Mouse (Mus musculus): ENCODE measurements around the gene Prr5l. TPM values are rescaled to one million over a fixed set of nuclear protein-coding genes. Genes with fewer than 3 reads are reported as not detected.
A peak's percentile ranks its signal among the peaks of the same experiment; 100 is the strongest.

Gene Prr5l
- polyA plus RNA-seq, 1 experiment from 2014 or later, result 40.5 TPM

GRCm38 (mm10) chr2:101809640-101810305 is 73.1 kb downstream of the Prr5l start:
- TF ChIP-seq CTCF (IDR thresholded peaks at IDR 0.05) (no peak), EP300 (IDR thresholded peaks at IDR 0.05) (no peak)
- DNase-seq (ENCODE audit: low spot score) (no peak), ATAC-seq (no peak)
- H3K4me2 ChIP-seq (replicated peaks; ENCODE audit: low read depth, low read length), result no peak overlapping the region
- H3K9me3 ChIP-seq (ENCODE audit: low read length), result no peaks in the 10 kb centered on the region
- no peak overlapping the region for H3K9ac ChIP-seq (replicated peaks; ENCODE audit: low read depth)
- WGBS, result 74% methylated on average over 6 of the region's 6 CpGs
- no peaks in the 10 kb centered on the region for H3K36me3 ChIP-seq (ENCODE audit: insufficient read depth, low read length)
- H3K4me3 ChIP-seq (ENCODE audit: low read depth, low read length), result no peak overlapping the region
- H3K27me3 ChIP-seq (replicated peaks; ENCODE audit: insufficient read depth, low read length), result no peaks in the 10 kb centered on the region
- H3K27ac ChIP-seq (ENCODE audit: low read length), result no peak overlapping the region
- no peaks in the 10 kb centered on the region for H3K4me1 ChIP-seq (ENCODE audit: insufficient read depth, low read depth, low read length)

DNA sequence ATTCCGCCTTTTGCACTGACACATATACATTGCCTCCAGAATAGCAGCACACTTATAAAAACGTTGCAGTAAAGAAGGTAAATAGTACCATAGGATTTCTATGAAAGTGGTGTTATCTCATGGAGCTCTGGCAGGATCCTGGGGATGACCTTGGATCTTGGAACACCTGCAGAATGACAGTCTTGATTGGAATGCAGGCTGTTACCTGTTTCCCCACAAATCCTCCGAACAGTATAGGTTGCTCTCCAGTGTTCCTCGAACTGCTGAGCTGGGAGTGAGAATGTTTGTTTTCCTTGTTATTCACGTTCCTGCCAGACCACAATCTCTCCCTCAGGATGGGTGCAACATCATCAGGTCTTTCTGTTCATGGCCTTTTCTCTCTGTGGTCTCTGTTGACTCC is 75.1 kb downstream of the Prr5l start:
- TF ChIP-seq EP300 (IDR thresholded peaks at IDR 0.05) (no peak), CTCF (IDR thresholded peaks at IDR 0.05) (no peak)
- no peak overlapping the region for H3K9ac ChIP-seq (replicated peaks; ENCODE audit: low read depth)
- H3K4me2 ChIP-seq (replicated peaks; ENCODE audit: low read depth, low read length), result no peak overlapping the region
- no peaks in the 10 kb centered on the region for H3K4me1 ChIP-seq (ENCODE audit: insufficient read depth, low read depth, low read length)
- ATAC-seq (no peak), DNase-seq (ENCODE audit: low spot score) (no peak)
- H3K27ac ChIP-seq (ENCODE audit: low read length), result no peak overlapping the region
- no peaks in the 10 kb centered on the region for H3K36me3 ChIP-seq (ENCODE audit: insufficient read depth, low read length)
- no peak overlapping the region for H3K4me3 ChIP-seq (ENCODE audit: low read depth, low read length)
- H3K9me3 ChIP-seq (ENCODE audit: low read length), result no peaks in the 10 kb centered on the region
- 56% methylated on average over 5 of the region's 5 CpGs for WGBS
- no peaks in the 10 kb centered on the region for H3K27me3 ChIP-seq (replicated peaks; ENCODE audit: insufficient read depth, low read length)

DNA sequence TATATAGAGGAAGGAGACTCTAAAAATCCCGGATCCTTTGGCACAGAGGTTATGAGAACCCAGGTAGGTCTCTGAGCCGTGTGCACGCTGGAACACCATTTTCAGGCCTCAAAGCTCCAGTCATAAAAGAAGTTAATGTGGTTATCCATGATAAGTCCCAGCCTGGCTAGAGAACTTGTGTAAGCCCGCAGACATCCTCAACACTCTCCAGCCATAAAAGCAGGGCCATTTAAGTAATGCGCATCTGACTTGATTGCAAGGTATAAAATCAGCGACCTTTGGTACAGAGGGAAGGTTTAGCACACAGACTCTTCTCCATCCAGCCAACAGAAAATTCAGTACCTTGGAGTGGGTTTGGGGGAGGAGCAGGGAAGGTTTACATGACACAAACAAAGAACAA is 80.6 kb downstream of the Prr5l start:
- H3K4me1 ChIP-seq (ENCODE audit: insufficient read depth, low read depth, low read length), result no peaks in the 10 kb centered on the region
- H3K4me3 ChIP-seq (ENCODE audit: low read depth, low read length), result no peak overlapping the region
- ATAC-seq (no peak), DNase-seq (ENCODE audit: low spot score) (no peak)
- no peak overlapping the region for H3K9ac ChIP-seq (replicated peaks; ENCODE audit: low read depth)
- H3K27ac ChIP-seq (ENCODE audit: low read length), result no peak overlapping the region
- WGBS, result 89% methylated on average over 6 of the region's 6 CpGs
- no peaks in the 10 kb centered on the region for H3K36me3 ChIP-seq (ENCODE audit: insufficient read depth, low read length)
- TF ChIP-seq EP300 (IDR thresholded peaks at IDR 0.05) (no peak), CTCF (IDR thresholded peaks at IDR 0.05) (no peak)
- no peaks in the 10 kb centered on the region for H3K9me3 ChIP-seq (ENCODE audit: low read length)
- no peaks in the 10 kb centered on the region for H3K27me3 ChIP-seq (replicated peaks; ENCODE audit: insufficient read depth, low read length)
- H3K4me2 ChIP-seq (replicated peaks; ENCODE audit: low read depth, low read length), result no peak overlapping the region

DNA sequence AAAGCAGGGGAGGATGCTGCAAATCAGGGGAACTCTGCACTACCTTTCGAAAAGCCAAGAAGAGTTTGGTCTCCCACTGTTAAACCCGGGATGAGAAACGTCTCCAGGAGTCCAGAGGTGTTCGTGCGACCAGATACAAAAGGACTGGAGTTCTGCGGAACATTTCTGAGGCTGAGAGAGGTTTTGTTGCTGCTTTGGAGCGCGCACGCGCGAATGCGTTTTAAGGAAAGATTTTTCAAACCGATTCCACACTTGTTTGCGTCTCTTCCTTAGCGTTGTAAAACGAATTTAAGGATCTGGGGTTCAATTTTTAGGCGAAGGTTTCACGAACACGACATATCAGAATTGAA is 85.0 kb downstream of the Prr5l start:
- H3K9ac ChIP-seq (replicated peaks; ENCODE audit: low read depth), result peak overlapping the region; percentile 50
- peak overlapping the region; percentile 65 for H3K4me3 ChIP-seq (ENCODE audit: low read depth, low read length)
- H3K27me3 ChIP-seq (replicated peaks; ENCODE audit: insufficient read depth, low read length), result no peaks in the 10 kb centered on the region
- TF ChIP-seq EP300 (IDR thresholded peaks at IDR 0.05) (no peak), CTCF (IDR thresholded peaks at IDR 0.05) (no peak)
- peaks cover 15% of the 10 kb centered on the region for H3K4me1 ChIP-seq (ENCODE audit: insufficient read depth, low read depth, low read length)
- H3K4me2 ChIP-seq (replicated peaks; ENCODE audit: low read depth, low read length), result peak overlapping the region; percentile 95
- ATAC-seq (no peak), DNase-seq (ENCODE audit: low spot score) (peak; percentile 52)
- WGBS, result 1% methylated on average over 19 of the region's 19 CpGs
- no peaks in the 10 kb centered on the region for H3K9me3 ChIP-seq (ENCODE audit: low read length)
- no peaks in the 10 kb centered on the region for H3K36me3 ChIP-seq (ENCODE audit: insufficient read depth, low read length)
- H3K27ac ChIP-seq (ENCODE audit: low read length), result peak overlapping the region; percentile 71; the same call in 1 of the 2 replicates

DNA sequence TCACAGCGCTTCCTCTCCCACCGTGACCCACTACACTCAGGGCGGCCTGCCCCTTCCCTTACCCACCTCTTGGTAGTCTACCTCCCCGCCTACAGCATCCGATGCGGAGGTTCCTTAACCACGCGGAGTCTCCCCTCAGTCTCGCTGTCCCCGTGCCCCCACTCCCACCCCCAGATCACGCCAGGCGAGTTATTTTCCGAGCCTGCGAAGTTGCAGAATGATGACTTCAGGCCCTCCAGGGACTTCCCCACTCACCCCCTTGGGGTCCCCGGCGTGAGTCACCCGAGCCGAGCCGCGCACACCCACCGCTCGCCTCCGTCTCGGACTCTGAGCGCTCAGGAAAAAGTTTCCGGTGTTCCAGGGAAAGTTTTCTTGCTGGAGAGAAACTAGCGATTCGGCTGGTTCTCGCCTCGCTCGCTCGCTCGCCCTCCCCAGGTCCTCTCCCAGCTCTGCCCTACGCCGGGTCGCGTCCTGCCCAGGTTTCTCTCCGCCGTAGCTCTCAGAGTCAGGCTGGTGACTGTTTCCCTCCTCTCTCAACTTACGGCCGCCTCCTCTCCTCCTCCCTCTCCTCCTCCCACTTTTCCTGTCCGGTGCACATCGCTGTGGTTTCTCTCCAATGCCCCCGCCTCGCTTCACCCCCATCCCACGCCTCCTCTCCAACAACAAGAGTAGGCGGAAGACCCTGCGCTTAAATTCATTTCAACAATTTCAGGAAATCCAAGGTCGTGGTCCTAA is 85.5 kb downstream of the Prr5l start:
- under 1% methylated on average over 49 of the region's 49 CpGs for WGBS

GRCm38 (mm10) chr2:101796287-101797115 is 86.3 kb downstream of the Prr5l start:
- TF ChIP-seq CTCF (IDR thresholded peaks at IDR 0.05) (peak; percentile 92), EP300 (IDR thresholded peaks at IDR 0.05) (no peak)
- Histone ChIP-seq H3K4me2 (replicated peaks; ENCODE audit: low read depth, low read length) (peak overlapping the region; percentile 95), H3K36me3 (ENCODE audit: insufficient read depth, low read length) (no peaks in the 10 kb centered on the region), H3K4me1 (ENCODE audit: insufficient read depth, low read depth, low read length) (peaks cover 15% of the 10 kb centered on the region), H3K9me3 (ENCODE audit: low read length) (no peaks in the 10 kb centered on the region), H3K9ac (replicated peaks; ENCODE audit: low read depth) (peak overlapping the region; percentile 50), H3K27ac (ENCODE audit: low read length) (peak overlapping the region; percentile 71), H3K27me3 (replicated peaks; ENCODE audit: insufficient read depth, low read length) (no peaks in the 10 kb centered on the region), H3K4me3 (ENCODE audit: low read depth, low read length) (peak overlapping the region; percentile 65)
- DNase-seq (ENCODE audit: low spot score) (peak; percentile 84), ATAC-seq (peak; percentile 75)
- WGBS, result 1% methylated on average over 51 of the region's 55 CpGs

More for the DNA sequence above, 85.5 kb downstream of the Prr5l start:
- no peak for TF ChIP-seq EP300 (IDR thresholded peaks at IDR 0.05)
- TF ChIP-seq CTCF (IDR thresholded peaks at IDR 0.05), result no peak
- Histone ChIP-seq H3K36me3 (ENCODE audit: insufficient read depth, low read length) (no peaks in the 10 kb centered on the region), H3K4me1 (ENCODE audit: insufficient read depth, low read depth, low read length) (peaks cover 15% of the 10 kb centered on the region), H3K4me2 (replicated peaks; ENCODE audit: low read depth, low read length) (peak overlapping the region; percentile 95), H3K27ac (ENCODE audit: low read length) (peak overlapping the region; percentile 71), H3K27me3 (replicated peaks; ENCODE audit: insufficient read depth, low read length) (no peaks in the 10 kb centered on the region), H3K4me3 (ENCODE audit: low read depth, low read length) (peak overlapping the region; percentile 65), H3K9me3 (ENCODE audit: low read length) (no peaks in the 10 kb centered on the region), H3K9ac (replicated peaks; ENCODE audit: low read depth) (peak overlapping the region; percentile 50)
- ATAC-seq (peak; percentile 59), DNase-seq (ENCODE audit: low spot score) (peak; percentile 73)
